Mouse (Mus musculus): ENCODE measurements around the gene Cep95. TPM values are rescaled to one million over a fixed set of nuclear protein-coding genes. Genes with fewer than 3 reads are reported as not detected.
"Not testable (repeated sequence)": the region's sequence is repeated elsewhere in the genome, so short reads cannot be mapped to it uniquely, and the experiment has no call there.

The Cep95 gene
- total and polyA plus RNA-seq, 3 experiments, result 17.5 to 21.7 (median 19.3) TPM

GRCm38 (mm10) chr11:106782271-106782670 lies 6.8 kb upstream of the Cep95 start:
- peaks cover 54 to 69% of the 10 kb centered on the region in 2 experiments for H3K36me3 ChIP-seq (replicated peaks in 1 of 2; ENCODE audit: control insufficient read depth in 1 of 2, insufficient read depth in 1 of 2, low read length in 1 of 2)
- peaks cover 4 to 61% of the 10 kb centered on the region in 2 experiments; a peak in 2 of 4 replicates for H3K4me1 ChIP-seq (ENCODE audit: control insufficient read depth in 1 of 2, insufficient read depth in 2 of 2)
- H3K27me3 ChIP-seq (replicated peaks); H3K4me3 ChIP-seq (replicated peaks in 1 of 3; ENCODE audit: low read depth in 2 of 3, low read length in 2 of 3, poor library complexity in 1 of 3); dilution Hi-C loops (cut with MboI; ENCODE audit: extremely low pct_ligation_motif_present, extremely low pct_unique_long_range_greater_than_20kb, low sequenced_read_pairs); H3K27ac ChIP-seq (ENCODE audit: insufficient read depth, low read depth); DNase-seq (ENCODE audit: extremely low read depth); H3K4me2 ChIP-seq (ENCODE audit: insufficient read depth, low read depth, poor library complexity, severe bottlenecking); H3K9ac ChIP-seq (ENCODE audit: insufficient read depth, low read depth); H3K9me3 ChIP-seq (replicated peaks; ENCODE audit: low read length); in situ Hi-C loops (cut with MboI; ENCODE audit: low pct_ligation_motif_present, low pct_unique_long_range_greater_than_20kb, low sequenced_read_pairs): not testable (repeated sequence)
- peaks cover 70% of the 10 kb centered on the region for H3K79me2 ChIP-seq (replicated peaks; ENCODE audit: control insufficient read depth, extremely low read depth, insufficient read depth, poor library complexity, severe bottlenecking)

DNA sequence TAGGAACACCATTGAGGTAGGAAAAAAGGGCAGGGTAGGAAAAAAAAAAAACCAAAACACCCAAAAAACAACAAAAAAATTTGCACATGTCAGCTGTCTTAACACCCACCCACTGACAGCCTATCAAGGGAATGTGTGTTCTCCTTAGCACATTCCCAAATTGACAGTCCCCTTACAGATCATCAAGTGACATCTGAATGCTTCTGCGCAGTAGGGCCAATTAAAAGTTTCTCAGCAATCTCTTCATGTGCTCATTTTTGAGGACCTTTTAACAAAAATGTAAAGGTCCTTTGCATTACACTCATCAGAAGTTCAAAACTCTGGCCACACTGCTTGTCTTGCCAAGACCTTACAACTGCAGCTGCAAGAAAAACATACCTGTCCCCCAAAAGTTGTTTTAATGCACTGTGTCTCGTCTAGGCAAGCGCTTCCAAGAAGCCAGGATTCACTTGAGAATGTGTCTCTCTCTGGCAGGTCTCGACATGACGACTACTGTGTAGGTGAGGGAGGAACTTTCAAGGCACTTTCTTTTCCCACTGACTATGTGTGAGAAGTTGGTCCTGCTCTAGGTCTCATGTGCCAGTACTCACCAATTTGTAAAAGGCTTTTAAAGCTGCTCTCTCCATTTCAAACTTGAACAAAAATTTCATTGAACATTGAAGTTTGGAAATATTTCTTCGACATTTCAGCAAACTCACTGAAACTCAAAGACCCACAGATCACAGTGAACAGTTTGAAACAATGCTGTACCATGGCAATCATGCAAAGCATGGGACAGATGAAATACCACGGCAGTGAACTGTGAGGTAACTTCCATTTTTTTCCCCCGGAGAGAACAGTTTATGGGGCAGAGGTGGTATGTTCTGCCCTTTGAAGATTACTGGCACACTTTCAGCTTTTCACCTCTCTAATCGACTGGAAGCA lies 5.9 kb upstream of the Cep95 start:
- H3K4me2 ChIP-seq (ENCODE audit: insufficient read depth, low read depth, poor library complexity, severe bottlenecking), result no peak overlapping the region
- no peak overlapping the region for H3K27ac ChIP-seq (ENCODE audit: insufficient read depth, low read depth)
- in situ Hi-C loops (cut with MboI; ENCODE audit: low pct_ligation_motif_present, low pct_unique_long_range_greater_than_20kb, low sequenced_read_pairs) (no loop called here), dilution Hi-C loops (cut with MboI; ENCODE audit: extremely low pct_ligation_motif_present, extremely low pct_unique_long_range_greater_than_20kb, low sequenced_read_pairs) (no loop called here)
- no peak for DNase-seq (ENCODE audit: extremely low read depth)
- H3K4me3 ChIP-seq (replicated peaks in 1 of 3; ENCODE audit: low read depth in 2 of 3, low read length in 2 of 3, poor library complexity in 1 of 3), result no peak overlapping the region
- H3K9ac ChIP-seq (ENCODE audit: insufficient read depth, low read depth), result no peak overlapping the region
- peaks cover 55 to 69% of the 10 kb centered on the region in 2 experiments for H3K36me3 ChIP-seq (replicated peaks in 1 of 2; ENCODE audit: control insufficient read depth in 1 of 2, insufficient read depth in 1 of 2, low read length in 1 of 2)
- H3K27me3 ChIP-seq (replicated peaks), result no peaks in the 10 kb centered on the region
- H3K9me3 ChIP-seq (replicated peaks; ENCODE audit: low read length), result no peaks in the 10 kb centered on the region
- H3K4me1 ChIP-seq (ENCODE audit: control insufficient read depth in 1 of 2, insufficient read depth in 2 of 2), result peaks cover 2 to 55% of the 10 kb centered on the region in 2 experiments; a peak in 2 of 4 replicates
- 0 out of 2 replicates have a peak, but pooled peaks have one; percentile 6 for TF ChIP-seq POLR2A (IDR thresholded peaks at IDR 0.05; ENCODE audit: low read depth, low read length)
- no peak for TF ChIP-seq UBTF (IDR thresholded peaks at IDR 0.05; ENCODE audit: low read depth, low read length)
- no peak for TF ChIP-seq MYC (IDR thresholded peaks at IDR 0.05; ENCODE audit: low read depth, low read length)
- no peak for TF ChIP-seq NELFE (IDR thresholded peaks at IDR 0.05; ENCODE audit: low read depth, low read length)
- no peak for TF ChIP-seq TCF12 (IDR thresholded peaks at IDR 0.05; ENCODE audit: low read depth, low read length)
- no peak for TF ChIP-seq NRF1 (IDR thresholded peaks at IDR 0.05; ENCODE audit: low read depth, low read length)
- TF ChIP-seq POLR2AphosphoS2 (IDR thresholded peaks at IDR 0.05; ENCODE audit: low read depth, low read length), result peak; percentile 94
- peaks cover 71% of the 10 kb centered on the region for H3K79me2 ChIP-seq (replicated peaks; ENCODE audit: control insufficient read depth, extremely low read depth, insufficient read depth, poor library complexity, severe bottlenecking)

DNA sequence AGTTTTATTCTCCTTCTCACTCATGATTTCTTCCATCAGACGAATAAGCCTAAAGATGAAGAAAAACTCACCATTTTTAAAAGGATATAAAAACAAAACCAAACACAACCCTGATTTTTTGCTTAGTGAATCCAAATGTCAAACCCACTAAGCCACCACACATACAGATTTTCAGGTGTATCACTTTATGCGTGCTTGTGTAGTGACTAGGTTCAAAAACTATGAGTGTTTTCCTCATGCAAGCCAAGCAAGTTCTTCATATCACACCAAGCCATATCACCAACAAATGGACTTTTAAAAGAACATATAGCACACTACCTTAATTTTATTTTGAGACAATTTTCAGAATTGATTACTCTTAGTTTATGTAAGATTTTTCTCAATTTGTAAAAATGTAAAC lies 4.6 kb upstream of the Cep95 start:
- no peaks in the 10 kb centered on the region for H3K27me3 ChIP-seq (replicated peaks)
- in situ Hi-C loops (cut with MboI; ENCODE audit: low pct_ligation_motif_present, low pct_unique_long_range_greater_than_20kb, low sequenced_read_pairs), result no loop called here
- peaks cover 55 to 69% of the 10 kb centered on the region in 2 experiments for H3K36me3 ChIP-seq (replicated peaks in 1 of 2; ENCODE audit: control insufficient read depth in 1 of 2, insufficient read depth in 1 of 2, low read length in 1 of 2)
- no peak overlapping the region for H3K27ac ChIP-seq (ENCODE audit: insufficient read depth, low read depth)
- H3K9ac ChIP-seq (ENCODE audit: insufficient read depth, low read depth), result no peak overlapping the region
- dilution Hi-C loops (cut with MboI; ENCODE audit: extremely low pct_ligation_motif_present, extremely low pct_unique_long_range_greater_than_20kb, low sequenced_read_pairs), result no loop called here
- peaks cover 2 to 55% of the 10 kb centered on the region in 2 experiments; a peak in 2 of 4 replicates for H3K4me1 ChIP-seq (ENCODE audit: control insufficient read depth in 1 of 2, insufficient read depth in 2 of 2)
- H3K79me2 ChIP-seq (replicated peaks; ENCODE audit: control insufficient read depth, extremely low read depth, insufficient read depth, poor library complexity, severe bottlenecking), result peaks cover 67% of the 10 kb centered on the region
- no peak overlapping the region for H3K4me3 ChIP-seq (replicated peaks in 1 of 3; ENCODE audit: low read depth in 2 of 3, low read length in 2 of 3, poor library complexity in 1 of 3)
- TF ChIP-seq CHD1 (IDR thresholded peaks at IDR 0.05; ENCODE audit: low read depth, low read length), result peak; percentile 68; the same call in 1 of the 2 replicates
- no peak for TF ChIP-seq E2F4 (IDR thresholded peaks at IDR 0.05; ENCODE audit: insufficient replicate concordance, low read depth, low read length)
- H3K9me3 ChIP-seq (replicated peaks; ENCODE audit: low read length), result no peaks in the 10 kb centered on the region
- H3K4me2 ChIP-seq (ENCODE audit: insufficient read depth, low read depth, poor library complexity, severe bottlenecking), result no peak overlapping the region
- DNase-seq (ENCODE audit: extremely low read depth), result no peak
